Mouse (Mus musculus) left cerebral cortex, postnatal 4 days (tissue): Measurements from ENCODE around the gene Exd2. TPM values are rescaled to one million over a fixed set of nuclear protein-coding genes. Genes with fewer than 3 reads are reported as not detected.

Source experiments
- DNase-seq: peaks from one replicate; pipeline ENCODE4 v3.0.0-alpha.2; 2022
- intact Hi-C: fragments of 180-260 bp; cut with DNase I; formaldehyde crosslinking; loops from one replicate; pipeline ENCODE4 v1.15.1; 2025
- total RNA-seq, 2 experiments: library from RNA; stranded (reverse); gene quantifications; 2 replicates each; pipeline ENCODE4 v1.2.3; 2021

Exd2 gene
- total RNA-seq, 2 experiments from 2014 or later = 55.2 to 58.7 TPM

- intact Hi-C loops = no loop called here
Measured at GRCm38 (mm10) chr12:80538311-80538710, 75.4 kb downstream of the Exd2 start.

GRCm38 (mm10) chr12:80545310-80545709 lies 82.4 kb downstream of the Exd2 start:
- peak; percentile 90 for DNase-seq
- intact Hi-C loops = no loop called here

More at GRCm38 (mm10) chr12:80538311-80538710, 75.4 kb downstream of the Exd2 start:
- no peak for DNase-seq

DNA sequence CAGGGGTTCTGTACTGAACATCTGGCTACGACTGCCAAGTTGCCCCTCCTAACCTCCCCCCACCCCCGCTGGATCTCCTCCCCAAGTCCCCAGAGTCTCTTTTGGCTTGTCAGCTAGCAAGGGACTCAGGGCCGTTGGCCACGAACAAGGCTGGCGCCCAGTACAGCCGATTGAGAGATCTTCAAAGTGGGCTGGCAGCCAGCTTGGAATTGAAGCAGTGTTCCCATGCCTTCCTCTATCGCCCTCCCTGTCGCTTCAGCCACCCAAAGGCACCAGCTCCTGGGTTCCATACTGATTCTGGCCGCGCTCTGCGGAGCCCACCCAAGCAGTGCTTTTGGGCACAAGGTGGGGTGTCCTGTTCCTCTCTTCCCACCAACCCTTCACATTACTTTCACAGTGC lies 86.8 kb downstream of the Exd2 start:
- DNase-seq = peak; percentile 77
- intact Hi-C loops = no loop called here

Other genes with a start within 250 kb of the Exd2 start
- 10 to 100 TPM; 65.4 to 68.2 TPM for gene Actn1, start 202.7 kb upstream of the Exd2 start, total RNA-seq
- gene Dcaf5, start 26.5 kb upstream of the Exd2 start, total RNA-seq = 10 to 100 TPM; 58.4 to 64.0 TPM
- 10 to 100 TPM; 32.8 to 40.6 TPM for gene Galnt16, start 55.2 kb downstream of the Exd2 start, total RNA-seq
- gene Slc39a9, start 180.8 kb downstream of the Exd2 start, total RNA-seq = 10 to 100 TPM; 39.2 to 43.1 TPM
- 10 to 100 TPM; 87.2 to 99.7 TPM for gene Erh, start 181.2 kb downstream of the Exd2 start, total RNA-seq
- gene Plekhd1, start 229.5 kb downstream of the Exd2 start, total RNA-seq = 1 to 10 TPM; 1.4 to 1.6 TPM